Mouse (Mus musculus) liver, adult 2 months (tissue): ENCODE data around the gene Pik3r2. TPM values are rescaled to one million over a fixed set of nuclear protein-coding genes. Genes with fewer than 3 reads are reported as not detected.

Source experiments
- DNase-seq: peaks from one replicate; pipeline ENCODE4 v3.0.0-alpha.2; 2011; ENCODE audit warnings: low read depth, low spot score; ENCODE audit errors: extremely low read depth
- H3K27ac ChIP-seq: fragments of 200-500 bp; replicated peaks from 2 replicates; pipeline ENCODE4 v1.5.1; 2012; ENCODE audit warnings: low read depth, mild to moderate bottlenecking, control low read depth, inconsistent platforms, low read length; ENCODE audit not compliant: insufficient read depth
- H3K27me3 ChIP-seq: fragments of 200-500 bp; 2 replicates; pipeline ENCODE4 v1.6.1; 2012; ENCODE audit warnings: mild to moderate bottlenecking, moderate library complexity, low read length, inconsistent platforms; ENCODE audit not compliant: control insufficient read depth, insufficient read depth
- H3K36me3 ChIP-seq: fragments of 200-500 bp; 2 replicates; pipeline ENCODE4 v1.6.1; 2012; ENCODE audit warnings: low read length, inconsistent platforms; ENCODE audit not compliant: control insufficient read depth, insufficient read depth
- H3K4me1 ChIP-seq: fragments of 200-500 bp; 2 replicates; pipeline ENCODE4 v1.6.1; 2011; ENCODE audit warnings: low read length; ENCODE audit not compliant: control insufficient read depth, insufficient read depth
- H3K4me3 ChIP-seq: fragments of 200-500 bp; 2 replicates; pipeline ENCODE4 v1.5.1; 2011; ENCODE audit warnings: low read depth, mild to moderate bottlenecking, control low read depth, low read length, moderate library complexity; ENCODE audit not compliant: insufficient read depth
- H3K79me2 ChIP-seq: fragments of 200-500 bp; 2 replicates; pipeline ENCODE4 v1.6.1; 2012; ENCODE audit warnings: inconsistent platforms, mild to moderate bottlenecking, low read length, moderate library complexity; ENCODE audit not compliant: control insufficient read depth, insufficient read depth
- H3K9ac ChIP-seq: fragments of 200-500 bp; 2 replicates; pipeline ENCODE4 v1.6.1; 2012; ENCODE audit warnings: low read depth, mild to moderate bottlenecking, control low read depth, inconsistent platforms, low read length
- CTCF ChIP-seq: fragments of 200-500 bp; IDR thresholded peaks from 2 replicates; pipeline ENCODE4 v1.5.1; 2011; ENCODE audit warnings: low read depth, low read length, control low read depth
- POLR2A ChIP-seq: fragments of 200-500 bp; IDR thresholded peaks from 2 replicates; pipeline ENCODE4 v1.6.1; 2011; ENCODE audit warnings: low read length, control low read depth; ENCODE audit not compliant: insufficient read depth; ENCODE audit errors: extremely low read depth
- WGBS: fragments of 180-500 bp; shearing (Covaris S2); methylation state at CpG from one replicate; pipeline ENCODE4 v1.1.7; 2018; 5-methylcytosine and 5-hydroxymethylcytosine counted together
- polyA plus RNA-seq: library from polyadenylated mRNA; depleted of rRNA; stranded (reverse); fragments of >200 nt; gene quantifications from 2 replicates; pipeline ENCODE4 v1.2.3, GENCODE M21; 2012
- total RNA-seq: library from RNA; depleted of rRNA; stranded (reverse); fragments of >200 nt; gene quantifications from 2 replicates; pipeline ENCODE4 v1.2.3, GENCODE M21; 2014

The Pik3r2 gene
- total and polyA plus RNA-seq, 2 experiments: 7.7 to 53.9 TPM

DNA sequence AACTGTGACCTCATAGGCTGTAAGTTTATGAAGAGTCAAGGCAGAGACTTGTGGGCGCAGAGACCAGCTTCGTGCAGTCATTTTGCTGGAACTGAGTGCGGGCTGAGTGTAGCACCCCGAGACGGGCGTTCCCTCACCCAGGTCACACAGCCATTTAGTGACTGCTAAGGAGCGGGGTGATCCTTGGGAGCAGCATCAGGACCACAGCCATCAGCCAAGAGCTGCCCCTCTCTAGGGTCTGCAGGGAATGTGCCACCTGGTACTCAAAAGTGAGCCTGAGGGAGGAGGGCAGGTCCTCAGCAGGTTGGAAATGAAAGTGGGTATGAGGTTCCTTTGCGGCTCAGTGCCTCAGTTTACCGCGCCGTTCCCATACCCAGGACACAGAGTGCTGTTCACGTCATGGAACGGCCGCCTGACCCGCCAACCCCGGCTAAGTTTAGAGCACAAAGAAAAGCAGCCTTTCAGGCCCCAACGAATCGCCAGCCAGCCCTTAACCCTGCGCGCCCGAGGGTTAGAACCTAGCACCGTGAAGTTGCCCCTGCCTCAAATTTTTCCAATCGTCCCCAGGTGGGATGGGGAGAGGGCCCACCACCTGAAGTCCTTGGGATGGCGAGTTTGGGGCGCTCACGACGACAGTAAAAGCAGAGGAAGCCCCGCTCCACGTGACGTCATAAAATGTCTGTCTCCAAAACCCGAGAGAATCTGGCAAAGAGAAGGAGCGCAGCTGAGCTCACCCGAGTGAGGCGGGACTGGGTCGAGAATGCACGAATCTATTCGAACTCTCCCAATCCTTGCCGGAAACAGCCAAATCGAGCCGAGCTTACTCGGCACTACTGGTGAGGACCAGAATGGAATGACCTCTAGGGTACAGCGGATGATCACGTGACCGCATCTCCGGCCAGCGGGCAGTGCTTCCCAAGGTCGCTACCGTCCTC, 32.6 kb downstream of the Pik3r2 start:
- WGBS: 14% methylated on average over 48 of the region's 48 CpGs
- peak overlapping the region; percentile 56 for H3K27ac ChIP-seq
- TF ChIP-seq CTCF (no peak), POLR2A (0 out of 2 replicates have a peak, but pooled peaks have one; percentile 35)
- H3K79me2 ChIP-seq: no peaks in the 10 kb centered on the region
- peak; percentile 90 for DNase-seq
- peaks cover 3% of the 10 kb centered on the region; the same call in 1 of the 2 replicates for H3K4me1 ChIP-seq
- no peaks in the 10 kb centered on the region for H3K36me3 ChIP-seq
- H3K9ac ChIP-seq: peak overlapping the region; percentile 61
- peak overlapping the region; percentile 44 for H3K4me3 ChIP-seq
- no peaks in the 10 kb centered on the region for H3K27me3 ChIP-seq

- peaks cover 3% of the 10 kb centered on the region; the same call in 1 of the 2 replicates for H3K4me1 ChIP-seq
- TF ChIP-seq POLR2A: no peak
- TF ChIP-seq CTCF: no peak
- no peak for DNase-seq
- H3K4me3 ChIP-seq: peak overlapping the region; percentile 44; the same call in 1 of the 2 replicates
- H3K79me2 ChIP-seq: no peaks in the 10 kb centered on the region
- H3K36me3 ChIP-seq: no peaks in the 10 kb centered on the region
- H3K27me3 ChIP-seq: no peaks in the 10 kb centered on the region
- 63% methylated on average over 38 of the region's 38 CpGs for WGBS
- peak overlapping the region; percentile 61 for H3K9ac ChIP-seq
- H3K27ac ChIP-seq: peak overlapping the region; percentile 56; the same call in 1 of the 2 replicates
Measured at GRCm38 (mm10) chr8:70742981-70743655, 33.4 kb downstream of the Pik3r2 start.

GRCm38 (mm10) chr8:70742176-70742575, 34.3 kb downstream of the Pik3r2 start:
- H3K9ac ChIP-seq: no peak overlapping the region
- DNase-seq: no peak
- 84% methylated on average over 11 of the region's 11 CpGs for WGBS
- no peaks in the 10 kb centered on the region for H3K36me3 ChIP-seq
- peaks cover 3% of the 10 kb centered on the region; the same call in 1 of the 2 replicates for H3K4me1 ChIP-seq
- no peaks in the 10 kb centered on the region for H3K79me2 ChIP-seq
- no peaks in the 10 kb centered on the region for H3K27me3 ChIP-seq
- TF ChIP-seq POLR2A (no peak), CTCF (no peak)
- no peak overlapping the region for H3K27ac ChIP-seq
- H3K4me3 ChIP-seq: no peak overlapping the region

DNA sequence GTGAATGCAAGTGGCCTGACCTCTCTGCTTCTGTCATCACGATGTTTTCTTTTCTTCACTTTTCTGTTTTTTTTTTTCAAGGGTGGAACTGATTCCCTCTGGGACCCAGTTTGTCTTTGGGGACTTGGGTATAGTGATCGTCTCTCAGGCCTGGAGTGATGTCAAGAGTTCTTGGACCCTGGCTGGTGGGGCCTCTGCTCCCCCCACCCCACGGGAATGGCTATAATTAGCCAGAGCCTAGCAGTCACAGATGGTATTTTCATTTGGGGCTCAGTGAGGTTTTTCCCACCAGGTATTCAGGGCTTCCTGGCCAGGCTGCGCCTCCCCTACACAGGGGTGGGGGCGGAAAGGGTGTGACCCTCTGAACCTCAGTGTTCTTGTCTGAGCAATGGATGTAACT, 34.9 kb downstream of the Pik3r2 start:
- Histone ChIP-seq H3K27ac (no peak overlapping the region), H3K9ac (no peak overlapping the region), H3K27me3 (no peaks in the 10 kb centered on the region), H3K4me3 (no peak overlapping the region), H3K4me1 (peaks cover 3% of the 10 kb centered on the region; the same call in 1 of the 2 replicates), H3K79me2 (no peaks in the 10 kb centered on the region), H3K36me3 (no peaks in the 10 kb centered on the region)
- DNase-seq: no peak
- TF ChIP-seq CTCF: no peak
- no peak for TF ChIP-seq POLR2A
- WGBS: 84% methylated on average over 5 of the region's 5 CpGs

- 84% methylated on average over 3 of the region's 3 CpGs for WGBS
- Histone ChIP-seq H3K9ac (no peak overlapping the region), H3K27me3 (no peaks in the 10 kb centered on the region), H3K79me2 (no peaks in the 10 kb centered on the region), H3K4me1 (no peaks in the 10 kb centered on the region), H3K36me3 (no peaks in the 10 kb centered on the region), H3K27ac (no peak overlapping the region), H3K4me3 (no peak overlapping the region)
- DNase-seq: no peak
- TF ChIP-seq POLR2A (no peak), CTCF (no peak)
Measured at GRCm38 (mm10) chr8:70738211-70738610, 38.3 kb downstream of the Pik3r2 start.
